Mouse (Mus musculus): ENCODE results near the gene Grasp. TPM values are rescaled to one million over a fixed set of nuclear protein-coding genes. Genes with fewer than 3 reads are reported as not detected.

Gene Grasp
- polyA plus RNA-seq, 1 experiment from 2014 or later, result 13.8 TPM

DNA sequence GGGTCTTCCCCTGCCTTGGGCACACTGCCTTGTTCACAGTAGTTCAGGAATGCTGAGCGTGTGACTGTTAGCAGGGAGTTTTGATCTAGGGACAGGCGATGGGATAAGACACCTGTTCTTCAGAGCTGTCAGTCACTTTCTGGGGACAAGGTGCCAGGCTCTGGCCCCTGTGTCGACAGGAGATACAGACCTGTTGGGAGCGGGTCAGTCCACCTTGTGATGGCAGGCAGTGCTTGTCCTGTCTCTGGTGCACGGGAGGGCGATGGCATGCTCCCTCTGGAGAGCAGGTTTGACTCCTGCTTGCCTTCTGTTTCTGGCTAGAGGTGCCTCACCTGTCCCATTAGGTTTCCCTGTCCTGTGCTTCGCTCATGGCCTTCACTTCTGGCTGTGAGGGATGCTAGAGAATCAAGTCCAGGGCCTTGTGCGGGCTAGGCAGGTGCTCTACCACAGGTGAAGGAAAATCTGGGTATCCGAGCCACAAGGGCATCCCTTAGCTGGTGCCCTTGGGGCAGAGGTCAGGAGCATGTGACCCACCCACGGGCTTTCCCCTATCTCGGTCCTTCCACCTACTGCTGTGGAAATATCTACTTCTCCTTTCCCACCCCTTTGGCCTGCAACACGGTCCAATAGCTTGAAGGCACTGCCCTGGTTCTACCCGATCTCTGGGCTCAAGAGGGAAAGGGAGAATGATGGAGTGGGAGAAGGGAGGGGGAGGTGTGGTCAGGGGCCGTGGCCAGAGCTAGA is 32.6 kb downstream of the Grasp start:
- H3K27ac ChIP-seq, result no peak overlapping the region

DNA sequence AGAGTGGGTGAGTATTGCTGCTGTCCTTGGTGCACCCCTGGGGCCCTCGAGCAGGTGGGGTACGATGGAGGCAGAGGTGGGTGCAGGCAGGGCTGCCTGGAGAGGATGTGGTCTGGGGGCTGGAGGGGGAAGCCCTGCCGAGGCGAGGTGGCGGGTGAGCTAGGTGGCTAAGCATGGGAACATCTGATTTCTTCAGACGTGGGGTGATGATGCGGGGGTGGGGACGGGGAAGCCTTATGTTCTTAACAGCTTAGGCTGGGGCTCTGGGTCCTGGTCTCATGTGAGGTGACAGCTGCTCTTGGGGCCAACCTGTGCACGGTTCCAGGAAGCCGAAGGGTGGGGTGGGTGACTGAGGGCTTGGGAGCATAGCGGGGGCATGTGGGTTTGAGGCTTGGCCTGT is 34.4 kb downstream of the Grasp start:
- Histone ChIP-seq H3K9ac (no peak overlapping the region), H3K4me3 (no peak overlapping the region), H3K4me2 (replicated peaks) (no peak overlapping the region), H3K27me3 (replicated peaks) (no peaks in the 10 kb centered on the region; the same call in 1 of the 2 replicates), H3K9me3 (no peaks in the 10 kb centered on the region), H3K4me1 (peaks cover 15% of the 10 kb centered on the region), H3K27ac (no peak overlapping the region), H3K36me3 (no peaks in the 10 kb centered on the region)
- 80% methylated on average over 11 of the region's 11 CpGs for WGBS
- no peak for ATAC-seq (ENCODE audit: low FRiP score, low read depth)

More for the DNA sequence above, 32.6 kb downstream of the Grasp start:
- Histone ChIP-seq H3K9me3 (no peaks in the 10 kb centered on the region), H3K9ac (no peak overlapping the region), H3K27me3 (replicated peaks) (no peaks in the 10 kb centered on the region), H3K4me2 (replicated peaks) (no peak overlapping the region), H3K4me3 (no peak overlapping the region), H3K4me1 (peaks cover 15% of the 10 kb centered on the region), H3K36me3 (no peaks in the 10 kb centered on the region)
- 82% methylated on average over 14 of the region's 14 CpGs for WGBS
- no peak for ATAC-seq (ENCODE audit: low FRiP score, low read depth)

DNA sequence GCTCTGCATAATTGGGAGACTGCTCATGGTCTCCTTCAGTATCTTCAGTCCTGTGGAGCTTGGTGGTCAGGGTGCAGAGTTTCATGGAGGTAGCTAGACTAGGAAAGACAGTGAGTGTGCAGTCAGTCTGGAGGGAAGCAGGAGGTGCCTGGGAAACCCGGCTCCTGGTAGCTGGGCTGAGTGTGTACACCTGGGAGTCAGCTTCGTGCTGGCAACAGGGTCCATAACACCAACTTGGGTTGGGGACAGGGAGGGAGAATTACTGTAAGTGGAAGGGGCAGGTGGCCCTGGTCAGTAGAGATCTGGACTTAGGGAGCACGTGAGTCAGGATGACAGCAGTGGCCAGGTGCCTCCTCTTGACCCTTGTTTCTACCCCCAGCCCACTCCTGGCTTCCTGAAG is 35.9 kb downstream of the Grasp start:
- no peak overlapping the region for H3K4me3 ChIP-seq
- H3K27ac ChIP-seq, result no peak overlapping the region
- ATAC-seq (ENCODE audit: low FRiP score, low read depth), result no peak
- no peaks in the 10 kb centered on the region for H3K9me3 ChIP-seq
- H3K4me1 ChIP-seq, result peaks cover 6% of the 10 kb centered on the region; the same call in 1 of the 2 replicates
- no peak overlapping the region for H3K4me2 ChIP-seq (replicated peaks)
- WGBS, result 86% methylated on average over 3 of the region's 3 CpGs
- no peaks in the 10 kb centered on the region for H3K36me3 ChIP-seq
- H3K9ac ChIP-seq, result no peak overlapping the region
- no peaks in the 10 kb centered on the region; the same call in 1 of the 2 replicates for H3K27me3 ChIP-seq (replicated peaks)

DNA sequence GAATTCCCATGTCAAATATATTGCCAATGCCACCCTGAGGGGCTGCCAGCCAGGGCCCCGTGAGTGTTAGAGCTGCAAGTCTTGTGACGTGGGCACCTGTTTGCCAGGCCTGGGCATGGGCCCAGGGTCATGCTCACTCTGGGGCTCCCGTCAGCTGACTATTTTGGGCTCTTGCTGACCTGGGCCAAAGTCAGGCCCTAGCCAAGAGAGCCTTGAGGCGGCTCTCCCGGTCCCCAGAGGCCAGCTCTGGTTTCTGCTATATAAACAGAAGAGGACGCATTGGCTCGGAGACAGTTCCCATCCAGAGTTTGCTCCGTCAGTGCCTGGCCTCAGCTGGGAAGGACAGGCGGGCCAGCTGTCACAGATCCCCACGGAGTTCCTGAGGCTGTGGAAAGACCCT is 36.4 kb downstream of the Grasp start:
- H3K4me2 ChIP-seq (replicated peaks), result no peak overlapping the region
- H3K27ac ChIP-seq, result no peak overlapping the region
- no peaks in the 10 kb centered on the region for H3K9me3 ChIP-seq
- no peak overlapping the region for H3K9ac ChIP-seq
- 67% methylated on average over 10 of the region's 10 CpGs for WGBS
- H3K36me3 ChIP-seq, result no peaks in the 10 kb centered on the region
- peaks cover 2% of the 10 kb centered on the region for H3K27me3 ChIP-seq (replicated peaks)
- H3K4me1 ChIP-seq, result peaks cover 6% of the 10 kb centered on the region; the same call in 1 of the 2 replicates
- H3K4me3 ChIP-seq, result no peak overlapping the region
- no peak for ATAC-seq (ENCODE audit: low FRiP score, low read depth)

DNA sequence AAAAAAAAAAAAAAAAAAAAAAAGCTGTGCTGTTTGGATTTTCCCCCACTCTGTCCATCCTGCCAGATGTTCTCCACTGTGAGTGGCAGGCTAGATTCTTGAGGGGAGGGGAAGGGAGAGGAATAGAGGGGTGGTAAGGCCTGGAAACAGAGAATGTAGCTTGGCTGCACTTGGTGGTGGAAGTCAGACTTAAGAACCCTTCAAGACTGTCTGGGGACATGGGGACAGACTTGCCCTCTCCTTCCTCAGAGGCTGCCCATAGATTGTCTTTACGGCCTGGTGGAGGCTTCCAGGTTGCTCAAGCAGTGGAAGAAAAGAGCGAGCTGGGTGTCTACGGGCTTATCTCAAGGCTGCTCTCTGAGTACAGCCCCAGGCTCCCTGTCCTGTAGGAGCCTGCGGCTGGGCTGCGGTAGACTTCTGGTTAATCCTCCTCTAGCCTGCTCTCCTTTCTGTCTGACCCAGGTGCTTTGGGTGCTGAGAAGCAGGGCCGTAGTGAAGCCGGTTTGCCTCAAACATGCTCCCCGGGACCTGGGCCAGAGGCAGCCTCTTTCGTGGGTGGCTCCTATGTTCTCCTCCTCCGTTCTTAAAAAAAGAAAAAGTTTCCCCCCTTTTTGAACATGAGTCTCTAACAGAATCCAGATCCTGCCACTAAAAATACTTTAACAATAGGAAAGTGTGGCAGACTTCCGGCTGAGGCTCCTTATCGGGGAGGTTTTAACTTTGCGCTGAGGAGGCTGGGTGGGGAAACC is 37.1 kb downstream of the Grasp start:
- no peak for ATAC-seq (ENCODE audit: low FRiP score, low read depth)
- Histone ChIP-seq H3K4me3 (no peak overlapping the region), H3K36me3 (no peaks in the 10 kb centered on the region), H3K27me3 (replicated peaks) (peaks cover 9% of the 10 kb centered on the region), H3K9ac (no peak overlapping the region), H3K4me2 (replicated peaks) (no peak overlapping the region), H3K4me1 (peaks cover 8% of the 10 kb centered on the region), H3K27ac (no peak overlapping the region), H3K9me3 (no peaks in the 10 kb centered on the region)
- WGBS, result 75% methylated on average over 13 of the region's 13 CpGs

DNA sequence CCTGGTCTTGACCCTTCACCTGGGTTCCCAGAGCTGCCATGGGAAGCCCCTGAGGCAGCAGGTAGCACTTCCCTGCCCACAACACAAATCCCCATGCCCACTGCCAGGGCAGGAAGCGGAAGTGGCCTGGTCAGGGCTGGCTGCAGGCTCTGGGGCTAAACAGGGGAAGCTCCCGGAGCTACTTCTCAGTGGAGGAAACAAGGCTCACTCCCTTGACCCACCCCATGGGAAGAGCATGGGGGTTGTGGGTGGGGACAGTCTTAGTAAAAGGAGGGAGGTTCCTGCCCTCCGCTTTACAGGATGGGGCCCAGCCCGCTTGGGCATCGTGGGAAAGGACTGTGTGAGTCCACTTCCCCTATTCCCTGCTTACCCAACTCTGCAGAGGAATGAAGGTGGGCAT is 38.5 kb downstream of the Grasp start:
- no peak overlapping the region for H3K4me3 ChIP-seq
- WGBS, result 76% methylated on average over 5 of the region's 5 CpGs
- H3K27ac ChIP-seq, result no peak overlapping the region
- peaks cover 15% of the 10 kb centered on the region for H3K4me1 ChIP-seq
- ATAC-seq (ENCODE audit: low FRiP score, low read depth), result no peak
- H3K27me3 ChIP-seq (replicated peaks), result peaks cover 23% of the 10 kb centered on the region
- H3K36me3 ChIP-seq, result no peaks in the 10 kb centered on the region
- no peak overlapping the region for H3K9ac ChIP-seq
- H3K9me3 ChIP-seq, result no peaks in the 10 kb centered on the region
- no peak overlapping the region for H3K4me2 ChIP-seq (replicated peaks)

DNA sequence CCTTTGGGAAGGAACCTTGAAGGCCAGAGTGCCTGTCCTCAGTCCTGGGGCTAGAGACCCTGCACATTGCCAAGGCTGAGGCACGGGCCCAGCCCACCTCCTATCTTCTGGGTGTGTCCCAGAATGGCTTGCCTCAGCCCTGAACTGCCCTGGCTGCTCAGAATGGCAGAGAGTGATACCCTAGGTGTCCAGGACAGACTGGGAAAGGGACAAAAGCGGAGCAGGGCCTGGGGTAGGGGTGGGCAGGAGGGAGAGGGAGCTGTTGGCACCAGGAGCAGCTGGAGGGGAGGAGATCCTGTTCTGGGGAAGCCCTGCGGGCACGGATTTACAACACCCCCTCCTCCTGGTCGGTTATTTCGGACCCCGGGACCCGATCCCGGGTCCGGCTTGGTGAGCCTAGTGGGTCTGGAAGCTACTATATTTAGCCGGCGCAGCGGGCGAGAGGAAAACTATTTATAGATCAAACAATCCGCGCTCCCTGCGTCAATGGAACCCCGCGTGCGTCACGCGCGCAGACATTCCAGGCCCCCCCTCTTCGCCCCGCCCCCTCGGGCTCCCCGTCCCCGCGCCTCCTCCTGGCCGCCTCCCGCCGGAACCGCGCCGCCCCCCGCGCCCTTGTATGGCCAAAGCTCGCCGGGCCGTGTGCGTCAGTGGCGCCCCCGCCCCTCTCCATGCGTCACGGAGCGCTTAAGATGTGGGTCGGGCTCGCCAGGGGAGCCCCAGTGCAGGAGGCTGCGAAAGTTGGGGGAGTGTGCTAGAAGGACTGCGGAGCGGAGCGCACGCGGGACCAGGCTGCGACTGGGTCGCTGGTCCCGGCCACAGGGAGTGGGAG is 42.4 kb downstream of the Grasp start:
- ATAC-seq (ENCODE audit: low FRiP score, low read depth), result peak; percentile 71
- Histone ChIP-seq H3K9me3 (no peaks in the 10 kb centered on the region), H3K27me3 (replicated peaks) (peaks cover 32% of the 10 kb centered on the region), H3K9ac (peak overlapping the region; percentile 45), H3K36me3 (peaks cover 11% of the 10 kb centered on the region), H3K4me1 (peaks cover 9% of the 10 kb centered on the region), H3K4me2 (replicated peaks) (peak overlapping the region; percentile 91), H3K4me3 (peak overlapping the region; percentile 45), H3K27ac (no peak overlapping the region)
- WGBS, result under 1% methylated on average over 57 of the region's 57 CpGs

DNA sequence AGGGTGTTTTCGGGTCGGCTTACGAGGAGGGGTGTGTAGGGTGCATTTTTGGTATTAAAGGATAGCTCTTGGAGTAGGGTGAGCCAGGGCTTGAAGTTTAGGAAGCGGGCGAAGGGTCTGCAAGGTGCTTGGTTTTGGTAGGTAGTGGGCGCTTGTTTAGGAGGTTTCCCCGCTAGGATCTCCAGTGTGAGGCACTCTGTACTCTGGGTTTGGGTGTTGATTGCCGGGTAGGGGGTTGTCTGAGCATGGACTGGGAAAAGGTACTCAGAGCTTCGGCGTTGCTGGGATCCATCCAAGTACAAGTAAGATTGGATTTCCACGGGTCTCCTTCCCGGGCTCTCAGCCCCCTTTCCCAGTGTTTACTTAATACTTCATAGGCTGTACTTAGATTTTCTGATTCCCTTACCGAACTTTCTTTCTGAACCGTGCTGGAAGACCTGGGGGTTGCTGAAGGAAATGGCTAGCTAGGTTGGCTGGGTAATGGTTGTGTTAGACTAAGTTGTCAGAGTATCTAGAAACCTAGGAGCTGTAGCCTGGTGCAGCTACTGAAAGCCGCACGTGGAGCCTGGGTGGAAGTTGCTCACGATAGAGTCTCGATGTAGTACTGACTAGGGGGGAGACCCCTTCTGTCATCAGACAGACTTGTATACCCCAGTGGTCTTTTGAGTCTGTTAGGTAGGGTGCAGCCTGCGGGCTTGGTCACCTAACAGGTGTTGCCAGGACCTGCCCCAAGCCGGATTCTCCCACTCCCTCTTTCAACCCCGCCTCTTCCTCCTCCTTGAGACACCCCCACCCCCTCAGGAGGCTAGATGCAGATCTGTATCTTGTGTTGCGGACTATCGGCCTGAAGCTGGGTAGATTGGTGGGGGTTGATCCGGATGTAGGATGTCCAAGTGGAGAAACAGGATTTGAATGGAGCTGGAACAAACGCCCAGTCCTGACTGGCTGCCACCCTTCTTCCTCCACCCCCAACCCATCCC is 43.4 kb downstream of the Grasp start:
- peaks cover 14% of the 10 kb centered on the region for H3K36me3 ChIP-seq
- peak overlapping the region; percentile 45 for H3K4me3 ChIP-seq
- H3K4me1 ChIP-seq, result peaks cover 9% of the 10 kb centered on the region
- H3K9me3 ChIP-seq, result no peaks in the 10 kb centered on the region
- H3K4me2 ChIP-seq (replicated peaks), result peak overlapping the region; percentile 91
- H3K27me3 ChIP-seq (replicated peaks), result peaks cover 32% of the 10 kb centered on the region
- no peak for ATAC-seq (ENCODE audit: low FRiP score, low read depth)
- H3K9ac ChIP-seq, result no peak overlapping the region
- H3K27ac ChIP-seq, result no peak overlapping the region
- WGBS, result 5% methylated on average over 25 of the region's 25 CpGs

- H3K4me2 ChIP-seq (replicated peaks), result no peak overlapping the region
Measured at GRCm38 (mm10) chr15:101270101-101270820, 46.3 kb downstream of the Grasp start.

DNA sequence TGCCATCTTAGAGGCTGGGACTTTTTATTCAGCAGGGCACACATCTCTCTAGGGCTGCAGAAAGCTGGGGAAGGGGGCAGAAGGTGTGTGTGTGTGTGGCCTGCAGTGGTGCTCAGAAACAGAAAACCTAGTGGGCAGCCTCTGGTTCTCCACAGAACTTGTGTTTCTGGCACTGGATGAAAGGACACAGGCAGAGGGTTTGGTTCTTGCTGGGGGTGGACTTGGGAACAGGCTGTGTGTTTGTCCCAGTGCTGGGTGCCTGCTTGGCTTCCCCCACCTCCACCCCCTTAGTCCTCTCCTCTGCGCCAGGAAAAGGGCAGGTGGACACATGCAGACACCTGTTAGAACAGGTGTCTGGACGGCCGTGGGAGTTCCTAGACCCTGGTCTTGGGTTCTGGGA is 47.1 kb downstream of the Grasp start:
- H3K27ac ChIP-seq, result no peak overlapping the region
- 88% methylated on average over 3 of the region's 3 CpGs for WGBS
- H3K4me1 ChIP-seq, result peaks cover 7% of the 10 kb centered on the region
- H3K4me3 ChIP-seq, result no peak overlapping the region
- peaks cover 31% of the 10 kb centered on the region for H3K36me3 ChIP-seq
- ATAC-seq (ENCODE audit: low FRiP score, low read depth), result no peak
- no peak overlapping the region for H3K4me2 ChIP-seq (replicated peaks)
- peaks cover 22% of the 10 kb centered on the region for H3K27me3 ChIP-seq (replicated peaks)
- no peak overlapping the region for H3K9ac ChIP-seq
- no peaks in the 10 kb centered on the region for H3K9me3 ChIP-seq

More at GRCm38 (mm10) chr15:101270101-101270820, 46.3 kb downstream of the Grasp start:
- Histone ChIP-seq H3K36me3 (peaks cover 31% of the 10 kb centered on the region), H3K27ac (no peak overlapping the region), H3K9ac (no peak overlapping the region), H3K4me1 (peaks cover 9% of the 10 kb centered on the region), H3K4me3 (no peak overlapping the region), H3K27me3 (replicated peaks) (peaks cover 31% of the 10 kb centered on the region), H3K9me3 (no peaks in the 10 kb centered on the region)
- no peak for ATAC-seq (ENCODE audit: low FRiP score, low read depth)
- 92% methylated on average over 29 of the region's 29 CpGs for WGBS

DNA sequence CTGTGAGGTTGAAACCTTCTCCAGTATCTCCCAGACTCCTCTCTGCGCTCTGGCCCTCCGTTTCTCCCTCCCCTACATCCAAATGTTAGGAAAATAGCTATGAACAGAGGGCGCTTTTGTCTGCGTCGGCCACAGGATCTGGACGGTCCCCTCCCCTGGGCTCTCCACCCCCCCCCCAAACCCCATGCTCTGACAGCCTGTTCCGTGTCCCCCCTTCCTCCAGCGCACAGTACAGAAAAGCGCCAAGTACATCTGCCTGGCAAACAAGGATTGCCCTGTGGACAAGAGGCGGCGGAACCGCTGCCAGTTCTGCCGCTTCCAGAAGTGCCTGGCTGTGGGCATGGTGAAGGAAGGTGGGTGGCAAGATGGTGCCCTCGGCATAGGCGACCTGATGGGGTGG is 47.5 kb downstream of the Grasp start:
- H3K9ac ChIP-seq, result no peak overlapping the region
- peaks cover 18% of the 10 kb centered on the region for H3K27me3 ChIP-seq (replicated peaks)
- no peak overlapping the region for H3K27ac ChIP-seq
- ATAC-seq (ENCODE audit: low FRiP score, low read depth), result no peak
- 83% methylated on average over 15 of the region's 15 CpGs for WGBS
- H3K4me1 ChIP-seq, result peaks cover 3% of the 10 kb centered on the region; the same call in 1 of the 2 replicates
- no peaks in the 10 kb centered on the region for H3K9me3 ChIP-seq
- no peak overlapping the region for H3K4me3 ChIP-seq
- no peak overlapping the region for H3K4me2 ChIP-seq (replicated peaks)
- peaks cover 31% of the 10 kb centered on the region for H3K36me3 ChIP-seq

All from neural tube, embryonic 12.5 days (tissue).